In genomic region chr14:31422395-31422794, GRCm38 (mm10) we compare ENCODE assay signal across 12 mouse cellular contexts. TPM values are rescaled to one million over a fixed set of nuclear protein-coding genes. Genes with fewer than 3 reads are reported as not detected.
DNase-seq lines count a peak whose midpoint lies in the region; ATAC-seq and TF ChIP-seq lines count a peak whose summit lies in the region.
"Had no signal": no experiment of that assay in that cellular context is flagged by ENCODE, and none has a peak within 500 bp of the region (broad histone marks: within the 10 kb centered on the region; RNA-seq: fewer than 3 reads in every experiment).

No protein-coding gene starts in this region.

- H3K4me1 ChIP-seq in heart, embryonic 10.5 days = peaks cover 59% of the 10 kb centered on the region
- H3K4me1 ChIP-seq in brown adipose tissue, adult 24 weeks (ENCODE audit: control insufficient read depth, insufficient read depth, insufficient read length, low read length) = peaks cover 59% of the 10 kb centered on the region
- H3K4me1 ChIP-seq in midbrain, embryonic 16.5 days (ENCODE audit: control insufficient read depth, insufficient read depth, low read length) = peaks cover 6% of the 10 kb centered on the region; the same call in 1 of the 2 replicates

- no peak for DNase-seq in heart, embryonic 10.5 days (ENCODE audit: low spot score)
- no peak for DNase-seq in heart, postnatal 25 days (ENCODE audit: low spot score)
- DNase-seq in layer of hippocampus, adult 2 months (ENCODE audit: low spot score in 2 of 2) = no peak
- no peak for DNase-seq in layer of hippocampus, postnatal 25 days (ENCODE audit: extremely low spot score in 1 of 2, low spot score in 1 of 2)
- no peak for DNase-seq in urinary bladder, adult 18-20 months (ENCODE audit: low spot score in 2 of 2)
- DNase-seq: cerebellum, adult 9-10 months; lung, adult 2 months had no signal

- H3K4me3 ChIP-seq in heart, embryonic 10.5 days = no peak overlapping the region
- no peak overlapping the region for H3K4me3 ChIP-seq in layer of hippocampus, adult 2 months
- H3K4me3 ChIP-seq in brown adipose tissue, adult 24 weeks (ENCODE audit: insufficient read depth, low read depth, low read length) = no peak overlapping the region
- H3K4me3 ChIP-seq in macrophage (ENCODE audit: inconsistent target) = no peak overlapping the region
- H3K4me3 ChIP-seq in midbrain, embryonic 16.5 days (ENCODE audit: low read depth, low read length) = no peak overlapping the region
- H3K4me3 ChIP-seq: erythroblast, embryonic 14.5 days; hindbrain, embryonic 15.5 days had no signal

- intact Hi-C loops in heart, postnatal 25 days (cut with DNase I) = no loop called here

- no peak overlapping the region for H3K4me2 ChIP-seq in midbrain, embryonic 16.5 days (ENCODE audit: low read length)
- H3K4me2 ChIP-seq: hindbrain, embryonic 15.5 days had no signal

- no peaks in the 10 kb centered on the region for H3K9me3 ChIP-seq in heart, embryonic 10.5 days
- no peaks in the 10 kb centered on the region for H3K9me3 ChIP-seq in midbrain, embryonic 16.5 days (replicated peaks; ENCODE audit: control insufficient read depth, low read length, poor library complexity, severe bottlenecking)
- H3K9me3 ChIP-seq: hindbrain, embryonic 15.5 days had no signal

- 85% methylated on average over 5 of the region's 5 CpGs for WGBS in heart, embryonic 10.5 days
- 70% methylated on average over 5 of the region's 5 CpGs for WGBS in macrophage (ENCODE audit: missing documents)
- 95% methylated on average over 5 of the region's 5 CpGs for whole genome bisulfite sequencing in midbrain, embryonic 16.5 days

- H3K9ac ChIP-seq in midbrain, embryonic 16.5 days (ENCODE audit: low read depth, low read length) = no peak overlapping the region
- H3K9ac ChIP-seq: hindbrain, embryonic 15.5 days had no signal

- TF ChIP-seq CTCF in layer of hippocampus, adult 2 months (conservative IDR thresholded peaks at IDR 0.05) = no peak

- peak overlapping the region; percentile 6 for H3K27ac ChIP-seq in heart, embryonic 10.5 days
- H3K27ac ChIP-seq in layer of hippocampus, adult 2 months = peak overlapping the region; percentile 61
- H3K27ac ChIP-seq in brown adipose tissue, adult 24 weeks (replicated peaks; ENCODE audit: low read depth, low read length) = peak overlapping the region; percentile 67
- peak overlapping the region; percentile 93 for H3K27ac ChIP-seq in macrophage
- no peak overlapping the region for H3K27ac ChIP-seq in midbrain, embryonic 16.5 days (ENCODE audit: low read length)
- H3K27ac ChIP-seq: hindbrain, embryonic 15.5 days had no signal

- no peak for ATAC-seq in midbrain, embryonic 16.5 days

- peaks cover 89% of the 10 kb centered on the region for H3K79me2 ChIP-seq in macrophage (ENCODE audit: inconsistent target)

- no peaks in the 10 kb centered on the region for H3K27me3 ChIP-seq in heart, embryonic 10.5 days (ENCODE audit: insufficient read depth, poor library complexity, severe bottlenecking)
- H3K27me3 ChIP-seq in midbrain, embryonic 16.5 days (ENCODE audit: control insufficient read depth, insufficient read depth, low read depth, low read length) = no peaks in the 10 kb centered on the region
- H3K27me3 ChIP-seq: hindbrain, embryonic 15.5 days had no signal

- H3K36me3 ChIP-seq in heart, embryonic 10.5 days = peaks cover 24% of the 10 kb centered on the region
- peaks cover 29% of the 10 kb centered on the region for H3K36me3 ChIP-seq in macrophage (ENCODE audit: inconsistent target)
- H3K36me3 ChIP-seq in midbrain, embryonic 16.5 days (ENCODE audit: control insufficient read depth, insufficient read depth, low read length) = peaks cover 13% of the 10 kb centered on the region

RNA-seq across cellular contexts. Expression of gene Sh3bp5, which starts 13.5 kb away (rescaled TPM):
- 26.5 and 30.1 TPM in 2 replicates for polyA plus RNA-seq in heart, embryonic 10.5 days (2016; fragmentation: Nextera tagmentation; extraction: Ambion mirVana)
- total RNA-seq in heart, postnatal 25 days (2021) = 10 to 100 TPM; 41.0 to 58.1 TPM
- total RNA-seq in layer of hippocampus, adult 2 months (2021) = 100 to 1,000 TPM; 147 to 158 TPM
- 100 to 1,000 TPM; 135 to 147 TPM for total RNA-seq in layer of hippocampus, postnatal 25 days (2021)
- 65.9 and 67.5 TPM in 2 replicates for polyA plus RNA-seq in brown adipose tissue, adult 24 weeks (2012; ENCODE audit: insufficient read depth, insufficient read length, missing spikeins)
- total RNA-seq in macrophage (2018; cell fraction: chromatin; rRNA removed) = 100 to 1,000 TPM in 16 of 26 experiments, 10 to 100 TPM in 10; 59.6 to 272 (median 117) TPM
- total RNA-seq in macrophage (2018; cell fraction: cytosol; rRNA removed) = 100 to 1,000 TPM in 24 of 26 experiments, 10 to 100 TPM in 2; 96.2 to 190 (median 141) TPM
- total RNA-seq in macrophage (2018; cell fraction: nucleus; rRNA removed) = 100 to 1,000 TPM in 18 of 26 experiments, 10 to 100 TPM in 8; 64.7 to 176 (median 139) TPM
- 90.6 to 150 TPM (median 150 TPM) in 3 replicates for polyA plus RNA-seq in macrophage (2018)
- 156 and 158 TPM in 2 replicates for polyA plus RNA-seq in midbrain, embryonic 16.5 days (2015; fragmentation: Nextera tagmentation; extraction: Ambion mirVana)
